Mouse (Mus musculus) cerebellum, adult 2 months (tissue): Measurements from ENCODE around the gene Mterf4.

Source experiments
- CTCF ChIP-seq: fragments of 200-500 bp; IDR thresholded peaks from 2 replicates; pipeline ENCODE4 v1.5.1; 2011; ENCODE audit warnings: low read depth, mild to moderate bottlenecking, control low read depth, low read length, moderate library complexity, borderline replicate concordance; ENCODE audit not compliant: insufficient read depth
- POLR2A ChIP-seq: fragments of 200-500 bp; IDR thresholded peaks from 2 replicates; pipeline ENCODE4 v1.6.1; 2011; ENCODE audit warnings: low read length, control low read depth, borderline replicate concordance; ENCODE audit not compliant: insufficient read depth

DNA sequence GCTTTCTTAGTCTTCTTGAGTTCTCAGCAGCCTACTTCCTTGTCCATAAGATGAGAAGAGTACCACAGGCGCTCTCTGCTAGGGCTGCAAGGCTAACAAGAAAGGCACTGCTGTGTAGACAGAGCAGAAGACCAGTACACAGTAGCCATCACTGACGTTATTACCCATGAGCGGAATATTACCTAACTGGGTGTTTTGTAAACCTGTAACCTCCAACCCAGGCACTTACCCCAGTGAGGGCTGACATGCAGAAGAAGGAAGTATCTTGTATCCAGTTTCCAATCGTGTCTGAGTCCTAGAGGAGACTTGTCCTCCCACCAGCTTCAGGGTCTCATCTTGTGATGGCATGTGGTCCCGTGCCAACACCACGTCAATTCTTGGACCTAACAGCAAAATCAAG lies 18.3 kb upstream of the Mterf4 start:
- TF ChIP-seq CTCF (no peak), POLR2A (no peak)
